Mouse (Mus musculus) MEL (cell line): ENCODE results near the gene Nudt2. TPM values are rescaled to one million over a fixed set of nuclear protein-coding genes. Genes with fewer than 3 reads are reported as not detected.

ENCODE experiments used
- DNase-seq: peaks from one replicate; pipeline ENCODE4 v3.0.0; 2011; ENCODE audit warnings: low read depth, low spot score
- H3K27ac ChIP-seq: 2 replicates; pipeline ENCODE4 v1.5.1; 2012; ENCODE audit warnings: low read depth, mild to moderate bottlenecking, control low read depth, low read length, moderate library complexity; ENCODE audit not compliant: control insufficient read depth
- H3K27me3 ChIP-seq, 2 experiments: fragments of 150-350 bp in 1 of 2; sonication (generic) in 1 of 2; 2 replicates each; pipeline ENCODE4 v1.6.1; 2012; ENCODE audit warnings: low read length in 2 of 2, mild to moderate bottlenecking in 2 of 2, improper control_type of control experiment in 1 of 2, moderate library complexity in 1 of 2; ENCODE audit not compliant: insufficient read depth in 2 of 2, control insufficient read depth in 1 of 2
- H3K36me3 ChIP-seq, 2 experiments: 2 replicates each; pipeline ENCODE4 v1.6.1; 2012 to 2014; ENCODE audit warnings: low read length in 2 of 2, improper control_type of control experiment in 1 of 2, inconsistent platforms in 1 of 2, mild to moderate bottlenecking in 1 of 2; ENCODE audit not compliant: insufficient read depth in 2 of 2, control insufficient read depth in 1 of 2
- H3K4me1 ChIP-seq, 2 experiments: fragments of 150-350 bp in 1 of 2; sonication (generic) in 1 of 2; 2 replicates each; pipeline ENCODE4 v1.6.1; 2012; ENCODE audit warnings: low read length in 2 of 2, improper control_type of control experiment in 1 of 2, mild to moderate bottlenecking in 1 of 2; ENCODE audit not compliant: insufficient read depth in 2 of 2, control insufficient read depth in 1 of 2
- H3K4me3 ChIP-seq, 2 experiments: fragments of 150-350 bp in 1 of 2; sonication (generic) in 1 of 2; 2 replicates each; pipeline ENCODE4 v1.5.1; 2012; ENCODE audit warnings: low read depth in 2 of 2, low read length in 2 of 2, mild to moderate bottlenecking in 2 of 2, moderate library complexity in 2 of 2, control low read depth in 1 of 2, improper control_type of control experiment in 1 of 2; ENCODE audit not compliant: control insufficient read depth in 1 of 2, insufficient read depth in 1 of 2
- H3K79me2 ChIP-seq: 2 replicates; pipeline ENCODE4 v1.6.1; 2012; ENCODE audit warnings: mild to moderate bottlenecking, low read length, moderate library complexity; ENCODE audit not compliant: control insufficient read depth, poor library complexity, insufficient read depth
- H3K9ac ChIP-seq: 2 replicates; pipeline ENCODE4 v1.6.1; 2012; ENCODE audit warnings: low read depth, mild to moderate bottlenecking, control low read depth, low read length, moderate library complexity; ENCODE audit not compliant: control insufficient read depth, poor library complexity, severe bottlenecking
- H3K9me3 ChIP-seq: fragments of 150-350 bp; sonication (generic); replicated peaks from 2 replicates; pipeline ENCODE4 v1.6.1; 2012; ENCODE audit warnings: mild to moderate bottlenecking, low read length, improper control_type of control experiment, moderate library complexity; ENCODE audit not compliant: insufficient read depth
- BHLHE40 ChIP-seq: IDR thresholded peaks from 2 replicates; pipeline ENCODE4 v1.6.1; 2012; ENCODE audit warnings: low read depth, mild to moderate bottlenecking, inconsistent platforms, low read length, improper control_type of control experiment, borderline replicate concordance
- CHD1 ChIP-seq: IDR thresholded peaks from 2 replicates; pipeline ENCODE4 v1.6.1; 2012; ENCODE audit warnings: low read depth, mild to moderate bottlenecking, inconsistent platforms, low read length, improper control_type of control experiment
- CHD2 ChIP-seq: IDR thresholded peaks from 2 replicates; pipeline ENCODE4 v1.6.1; 2011; ENCODE audit warnings: low read length, improper control_type of control experiment
- CTCF ChIP-seq, 3 experiments: IDR thresholded peaks in 2 of 3; conservative IDR thresholded peaks in 1 of 3; 2 replicates each; pipeline ENCODE4 v1.5.1; 2011 to 2012; ENCODE audit warnings: low read length in 3 of 3, low read depth in 2 of 3, mild to moderate bottlenecking in 2 of 3, improper control_type of control experiment in 1 of 3, inconsistent platforms in 1 of 3, mixed read lengths in 1 of 3, moderate library complexity in 1 of 3; ENCODE audit not compliant: control insufficient read depth in 1 of 3, insufficient read depth in 1 of 3, poor library complexity in 1 of 3, severe bottlenecking in 1 of 3
- ELF1 ChIP-seq: IDR thresholded peaks from 2 replicates; pipeline ENCODE4 v1.6.1; 2014; ENCODE audit warnings: low read depth, mild to moderate bottlenecking, inconsistent platforms, low read length, improper control_type of control experiment, moderate library complexity
- EP300 ChIP-seq, 2 experiments: IDR thresholded peaks; 2 replicates each; pipeline ENCODE4 v1.6.1; 2011; ENCODE audit warnings: improper control_type of control experiment in 2 of 2, low read length in 2 of 2, low read depth in 1 of 2, mild to moderate bottlenecking in 1 of 2
- ETS1 ChIP-seq: IDR thresholded peaks from 2 replicates; pipeline ENCODE4 v1.6.1; 2012; ENCODE audit warnings: low read depth, mild to moderate bottlenecking, inconsistent platforms, low read length, improper control_type of control experiment, moderate library complexity
- GABPA ChIP-seq: IDR thresholded peaks from 2 replicates; pipeline ENCODE4 v1.6.1; 2012; ENCODE audit warnings: low read depth, mild to moderate bottlenecking, inconsistent platforms, low read length, improper control_type of control experiment, moderate library complexity
- GATA1 ChIP-seq: IDR thresholded peaks from 2 replicates; pipeline ENCODE4 v1.6.1; 2011; ENCODE audit warnings: low read depth, low read length, improper control_type of control experiment
- HCFC1 ChIP-seq: IDR thresholded peaks from 2 replicates; pipeline ENCODE4 v1.6.1; 2012; ENCODE audit warnings: low read depth, mild to moderate bottlenecking, inconsistent platforms, low read length, improper control_type of control experiment, moderate library complexity
- JUND ChIP-seq: IDR thresholded peaks from 2 replicates; pipeline ENCODE4 v1.6.1; 2011; ENCODE audit warnings: low read depth, mild to moderate bottlenecking, improper control_type of control experiment, low read length
- KAT2A ChIP-seq: conservative IDR thresholded peaks from 2 replicates; pipeline ENCODE4 v1.6.1; 2012; ENCODE audit warnings: low read depth, low read length, improper control_type of control experiment, inconsistent platforms
- MAFK ChIP-seq: IDR thresholded peaks from 2 replicates; pipeline ENCODE4 v1.6.1; 2011; ENCODE audit warnings: low read depth, mild to moderate bottlenecking, low read length, improper control_type of control experiment, borderline replicate concordance
- MAX ChIP-seq: IDR thresholded peaks from 2 replicates; pipeline ENCODE4 v1.6.1; 2011; ENCODE audit warnings: low read length, improper control_type of control experiment
- MAZ ChIP-seq: IDR thresholded peaks from 2 replicates; pipeline ENCODE4 v1.6.1; 2012; ENCODE audit warnings: low read depth, mild to moderate bottlenecking, inconsistent platforms, low read length, improper control_type of control experiment
- MEF2A ChIP-seq: IDR thresholded peaks from 2 replicates; pipeline ENCODE4 v1.6.1; 2014; ENCODE audit warnings: low read depth, mild to moderate bottlenecking, inconsistent platforms, low read length, improper control_type of control experiment; ENCODE audit not compliant: poor library complexity, insufficient replicate concordance, severe bottlenecking; ENCODE audit errors: extremely low read depth
- MXI1 ChIP-seq: IDR thresholded peaks from 2 replicates; pipeline ENCODE4 v1.6.1; 2011; ENCODE audit warnings: mild to moderate bottlenecking, low read depth, low read length, improper control_type of control experiment
- MYC ChIP-seq: IDR thresholded peaks from 2 replicates; pipeline ENCODE4 v1.6.1; 2011; ENCODE audit warnings: low read depth, mild to moderate bottlenecking, low read length, improper control_type of control experiment, moderate library complexity
- NELFE ChIP-seq: IDR thresholded peaks from 2 replicates; pipeline ENCODE4 v1.6.1; 2011; ENCODE audit warnings: low read depth, low read length, improper control_type of control experiment
- NRF1 ChIP-seq: IDR thresholded peaks from 2 replicates; pipeline ENCODE4 v1.6.1; 2014; ENCODE audit warnings: low read depth, mild to moderate bottlenecking, inconsistent platforms, low read length, improper control_type of control experiment, moderate library complexity; ENCODE audit not compliant: poor library complexity, insufficient read depth, severe bottlenecking
- POLR2A ChIP-seq, 2 experiments: IDR thresholded peaks; 2 replicates each; pipeline ENCODE4 v1.6.1; 2011 to 2012; ENCODE audit warnings: low read length in 2 of 2, mild to moderate bottlenecking in 2 of 2, control low read depth in 1 of 2, improper control_type of control experiment in 1 of 2, low read depth in 1 of 2, moderate library complexity in 1 of 2; ENCODE audit not compliant: control insufficient read depth in 1 of 2, insufficient read depth in 1 of 2, poor library complexity in 1 of 2
- POLR2AphosphoS2 ChIP-seq: IDR thresholded peaks from 2 replicates; pipeline ENCODE4 v1.6.1; 2011; ENCODE audit warnings: low read length, improper control_type of control experiment
- POLR2AphosphoS5 ChIP-seq: IDR thresholded peaks from 2 replicates; pipeline ENCODE4 v1.6.1; 2012; ENCODE audit warnings: low read depth, borderline replicate concordance, mild to moderate bottlenecking, inconsistent platforms, low read length, moderate library complexity, mixed read lengths
- RAD21 ChIP-seq: IDR thresholded peaks from 2 replicates; pipeline ENCODE4 v1.6.1; 2011; ENCODE audit warnings: mild to moderate bottlenecking, low read depth, low read length, improper control_type of control experiment
- RCOR1 ChIP-seq: IDR thresholded peaks from 2 replicates; pipeline ENCODE4 v1.6.1; 2012; ENCODE audit warnings: low read depth, mild to moderate bottlenecking, inconsistent platforms, low read length, improper control_type of control experiment
- SIN3A ChIP-seq: IDR thresholded peaks from 2 replicates; pipeline ENCODE4 v1.6.1; 2012; ENCODE audit warnings: low read length, improper control_type of control experiment, inconsistent platforms
- SMC3 ChIP-seq: IDR thresholded peaks from 2 replicates; pipeline ENCODE4 v1.6.1; 2011; ENCODE audit warnings: low read depth, low read length, improper control_type of control experiment
- TAL1 ChIP-seq: IDR thresholded peaks from 2 replicates; pipeline ENCODE4 v1.6.1; 2012; ENCODE audit warnings: mild to moderate bottlenecking, inconsistent platforms, low read length, moderate library complexity, mixed read lengths
- TBP ChIP-seq: IDR thresholded peaks from 2 replicates; pipeline ENCODE4 v1.8.0; 2011; ENCODE audit warnings: low read depth, low read length, improper control_type of control experiment
- TCF12 ChIP-seq: IDR thresholded peaks from 2 replicates; pipeline ENCODE4 v1.6.1; 2014; ENCODE audit warnings: low read depth, mild to moderate bottlenecking, inconsistent platforms, low read length, improper control_type of control experiment, moderate library complexity
- UBTF ChIP-seq: IDR thresholded peaks from 2 replicates; pipeline ENCODE4 v1.6.1; 2012; ENCODE audit warnings: low read depth, mild to moderate bottlenecking, inconsistent platforms, low read length, improper control_type of control experiment, moderate library complexity, borderline replicate concordance; ENCODE audit not compliant: insufficient read depth
- ZC3H11A ChIP-seq: IDR thresholded peaks from 2 replicates; pipeline ENCODE4 v1.6.1; 2012; ENCODE audit warnings: low read depth, mild to moderate bottlenecking, inconsistent platforms, low read length, improper control_type of control experiment
- ZMIZ1 ChIP-seq: IDR thresholded peaks from 2 replicates; pipeline ENCODE4 v1.6.1; 2012; ENCODE audit warnings: low read depth, mild to moderate bottlenecking, inconsistent platforms, low read length, improper control_type of control experiment, moderate library complexity
- ZNF384 ChIP-seq: IDR thresholded peaks from 2 replicates; pipeline ENCODE4 v1.6.1; 2012; ENCODE audit warnings: low read depth, mild to moderate bottlenecking, inconsistent platforms, low read length, improper control_type of control experiment
- polyA plus RNA-seq, 2 experiments: library from polyadenylated mRNA; stranded (reverse) in 1 of 2; unstranded in 1 of 2; fragments of >175 nt in 1 of 2; fragments of >200 nt in 1 of 2; gene quantifications; 2 replicates each; pipeline versions ENCODE4 v1.2.1 to v1.2.4; 2012; ENCODE audit warnings: low replicate concordance in 2 of 2, low read depth in 1 of 2; ENCODE audit not compliant: insufficient read length in 2 of 2, insufficient read depth in 1 of 2, missing spikeins in 1 of 2
- total RNA-seq: library from RNA; depleted of rRNA; stranded (reverse); fragments of 300-350 nt; gene quantifications from 2 replicates; pipeline ENCODE4 v1.2.3, GENCODE M21; 2012; rRNA removed

Gene Nudt2
- total RNA-seq (19.2 and 20.9 TPM in 2 replicates), polyA plus RNA-seq (10 to 100 TPM in 1 of 2 experiments, not detected in 1; 25.3 TPM)

- Histone ChIP-seq H3K27me3 (no peaks in the 10 kb centered on the region), H3K27ac (peak within 1 kb of the TSS; percentile 89), H3K79me2 (peaks cover 26% of the 10 kb centered on the region), H3K36me3 (peaks cover 5 to 7% of the 10 kb centered on the region in 2 experiments), H3K4me3 (peak within 1 kb of the TSS; percentile 78 to 95), H3K9ac (peak within 1 kb of the TSS; percentile 92), H3K9me3 (no peaks in the 10 kb centered on the region), H3K4me1 (peaks cover 6 to 10% of the 10 kb centered on the region in 2 experiments; a peak in 2 of 4 replicates)
- no peak for TF ChIP-seq SMC3
- peak; percentile 64; the same call in 1 of the 2 replicates for TF ChIP-seq ELF1
- TF ChIP-seq MXI1: peak; percentile 89
- TF ChIP-seq TAL1: no peak
- TF ChIP-seq MEF2A: no peak
- peak; percentile 46; the same call in 1 of the 2 replicates for TF ChIP-seq MAX
- TF ChIP-seq ZNF384: no peak
- no peak for TF ChIP-seq RAD21
- TF ChIP-seq GABPA: no peak
- peak; percentile 65; the same call in 1 of the 2 replicates for TF ChIP-seq POLR2AphosphoS2
- TF ChIP-seq RCOR1: no peak
- peak; percentile 67 to 83 for TF ChIP-seq POLR2A (IDR thresholded peaks at IDR 0.05; ENCODE audit: control insufficient read depth in 1 of 2, insufficient read depth in 1 of 2, low read depth in 1 of 2, low read length in 2 of 2, poor library complexity in 1 of 2)
- peak; percentile 87; the same call in 1 of the 2 replicates for TF ChIP-seq MYC
- TF ChIP-seq POLR2AphosphoS5: no peak
- TF ChIP-seq KAT2A: peak; percentile 25; the same call in 1 of the 2 replicates
- peak; percentile 91 for TF ChIP-seq ZMIZ1
- no peak for TF ChIP-seq UBTF
- TF ChIP-seq TCF12: 0 out of 2 replicates have a peak, but pooled peaks have one; percentile 27
- TF ChIP-seq MAFK: no peak
- TF ChIP-seq ETS1: 0 out of 2 replicates have a peak, but pooled peaks have one; percentile 53
- TF ChIP-seq CHD1: no peak
- no peak for TF ChIP-seq CTCF (IDR thresholded peaks at IDR 0.05 in 2 of 3, conservative IDR thresholded peaks at IDR 0.05 in 1 of 3; ENCODE audit: control insufficient read depth in 1 of 3, insufficient read depth in 1 of 3, low read depth in 2 of 3, low read length in 3 of 3, poor library complexity in 1 of 3, severe bottlenecking in 1 of 3)
- TF ChIP-seq NRF1: peak; percentile 89
- TF ChIP-seq NELFE: peak; percentile 82
- peak; percentile 78 for TF ChIP-seq HCFC1
- TF ChIP-seq ZC3H11A: no peak
- peak; percentile 86 for TF ChIP-seq SIN3A
- TF ChIP-seq GATA1: no peak; the same call in 1 of the 2 replicates
- no peak for TF ChIP-seq JUND
- TF ChIP-seq TBP: peak; percentile 88
- no peak for TF ChIP-seq EP300 (IDR thresholded peaks at IDR 0.05; ENCODE audit: low read depth in 1 of 2, low read length in 2 of 2)
- no peak for TF ChIP-seq BHLHE40
- 0 out of 2 replicates have a peak, but pooled peaks have one; percentile 56 for TF ChIP-seq MAZ
- peak; percentile 96 for TF ChIP-seq CHD2
- DNase-seq: peak; percentile 99
Observed at GRCm38 (mm10) chr4:41464345-41465286, at the start of gene Nudt2, which contains the start of gene Kif24. Gene Nudt2, plus strand, starts transcription at chr4:41465151. Gene Kif24, minus strand, starts transcription at chr4:41464887.
